Mouse (Mus musculus): ENCODE results near the gene Olfr1129. TPM values are rescaled to one million over a fixed set of nuclear protein-coding genes. Genes with fewer than 3 reads are reported as not detected.

Olfr1129 gene
- polyA plus RNA-seq, 1 experiment: not detected

GRCm38 (mm10) chr2:87626804-87627203, 53.1 kb downstream of the Olfr1129 start, which contains the start of gene Olfr1131:
Gene Olfr1131, plus strand, starts transcription at chr2:87627104.
- Histone ChIP-seq H3K27me3 (ENCODE audit: control insufficient read depth, insufficient read depth, insufficient read length) (no peaks in the 10 kb centered on the region), H3K79me2 (ENCODE audit: control insufficient read depth, insufficient read depth) (no peaks in the 10 kb centered on the region), H3K36me3 (ENCODE audit: control insufficient read depth, insufficient read depth) (no peaks in the 10 kb centered on the region), H3ac (ENCODE audit: control insufficient read depth, insufficient read length, low read depth) (no peak within 1 kb of the TSS), H3K79me3 (ENCODE audit: low read depth) (no peaks in the 10 kb centered on the region), H3K4me3 (ENCODE audit: insufficient read depth, poor library complexity, severe bottlenecking) (no peak within 1 kb of the TSS)
- TF ChIP-seq MAX (IDR thresholded peaks at IDR 0.05) (no peak), MYOD1 (IDR thresholded peaks at IDR 0.05; ENCODE audit: control insufficient read depth, insufficient read length, low read depth) (no peak), MYOG (IDR thresholded peaks at IDR 0.05; ENCODE audit: control insufficient read depth, extremely low read depth, insufficient read length) (no peak), CTCF (IDR thresholded peaks at IDR 0.05; ENCODE audit: control insufficient read depth, insufficient read depth, insufficient read length) (no peak), FOSL1 (IDR thresholded peaks at IDR 0.05; ENCODE audit: insufficient read depth, low read length, poor library complexity, severe bottlenecking) (no peak)

Other genes with a start within 250 kb of the Olfr1129 start
- gene Olfr1120, start 219.1 kb upstream of the Olfr1129 start, polyA plus RNA-seq (2012; fragmentation: generic; extraction: Trizol): not detected
- not detected for gene Olfr1121, start 204.0 kb upstream of the Olfr1129 start, polyA plus RNA-seq (2012; fragmentation: generic; extraction: Trizol)
- gene Olfr1122, start 188.1 kb upstream of the Olfr1129 start, polyA plus RNA-seq (2012; fragmentation: generic; extraction: Trizol): not detected
- gene Olfr1123, start 157.3 kb upstream of the Olfr1129 start, polyA plus RNA-seq (2012; fragmentation: generic; extraction: Trizol): not detected
- not detected for gene Olfr1124, start 143.6 kb upstream of the Olfr1129 start, polyA plus RNA-seq (2012; fragmentation: generic; extraction: Trizol)
- not detected for gene Olfr1126, start 119.9 kb upstream of the Olfr1129 start, polyA plus RNA-seq (2012; fragmentation: generic; extraction: Trizol)
- gene Pramel7, start 76.8 kb upstream of the Olfr1129 start, polyA plus RNA-seq (2012; fragmentation: generic; extraction: Trizol): not detected
- gene Pramel6, start 67.3 kb upstream of the Olfr1129 start, polyA plus RNA-seq (2012; fragmentation: generic; extraction: Trizol): not detected
- not detected for gene Olfr153, start 42.1 kb upstream of the Olfr1129 start, polyA plus RNA-seq (2012; fragmentation: generic; extraction: Trizol)
- not detected for gene Olfr1128, start 28.4 kb upstream of the Olfr1129 start, polyA plus RNA-seq (2012; fragmentation: generic; extraction: Trizol)
- gene Olfr1130, start 32.3 kb downstream of the Olfr1129 start, polyA plus RNA-seq (2012; fragmentation: generic; extraction: Trizol): not detected
- gene Olfr1131, start 53.2 kb downstream of the Olfr1129 start, polyA plus RNA-seq (2012; fragmentation: generic; extraction: Trizol): not detected
- not detected for gene Olfr1132, start 63.6 kb downstream of the Olfr1129 start, polyA plus RNA-seq (2012; fragmentation: generic; extraction: Trizol)
- not detected for gene Olfr1133, start 73.5 kb downstream of the Olfr1129 start, polyA plus RNA-seq (2012; fragmentation: generic; extraction: Trizol)
- gene Olfr1134, start 84.6 kb downstream of the Olfr1129 start, polyA plus RNA-seq (2012; fragmentation: generic; extraction: Trizol): not detected
- gene Olfr1135, start 99.8 kb downstream of the Olfr1129 start, polyA plus RNA-seq (2012; fragmentation: generic; extraction: Trizol): not detected
- gene Olfr1136, start 120.0 kb downstream of the Olfr1129 start, polyA plus RNA-seq (2012; fragmentation: generic; extraction: Trizol): not detected
- gene Olfr1137, start 139.3 kb downstream of the Olfr1129 start, polyA plus RNA-seq (2012; fragmentation: generic; extraction: Trizol): not detected
- not detected for gene Olfr1138, start 166.1 kb downstream of the Olfr1129 start, polyA plus RNA-seq (2012; fragmentation: generic; extraction: Trizol)
- gene Olfr1140, start 169.8 kb downstream of the Olfr1129 start, polyA plus RNA-seq (2012; fragmentation: generic; extraction: Trizol): not detected
- not detected for gene Olfr1141, start 180.1 kb downstream of the Olfr1129 start, polyA plus RNA-seq (2012; fragmentation: generic; extraction: Trizol)
- not detected for gene Olfr152, start 205.6 kb downstream of the Olfr1129 start, polyA plus RNA-seq (2012; fragmentation: generic; extraction: Trizol)
- gene Olfr1143, start 226.7 kb downstream of the Olfr1129 start, polyA plus RNA-seq (2012; fragmentation: generic; extraction: Trizol): not detected
- gene Olfr1145, start 235.9 kb downstream of the Olfr1129 start, polyA plus RNA-seq (2012; fragmentation: generic; extraction: Trizol): not detected

Measured in C2C12 (cell line).